Mouse (Mus musculus) kidney, postnatal 4 days (tissue): ENCODE measurements around the gene Rad9a.
A peak's percentile ranks its signal among the peaks of the same experiment; 100 is the strongest.

ENCODE experiments used
- DNase-seq, 2 experiments: peaks; one replicate each; pipeline ENCODE4 v3.0.0; 2021; ENCODE audit warnings: mixed read lengths in 2 of 2

The Rad9a gene

DNA sequence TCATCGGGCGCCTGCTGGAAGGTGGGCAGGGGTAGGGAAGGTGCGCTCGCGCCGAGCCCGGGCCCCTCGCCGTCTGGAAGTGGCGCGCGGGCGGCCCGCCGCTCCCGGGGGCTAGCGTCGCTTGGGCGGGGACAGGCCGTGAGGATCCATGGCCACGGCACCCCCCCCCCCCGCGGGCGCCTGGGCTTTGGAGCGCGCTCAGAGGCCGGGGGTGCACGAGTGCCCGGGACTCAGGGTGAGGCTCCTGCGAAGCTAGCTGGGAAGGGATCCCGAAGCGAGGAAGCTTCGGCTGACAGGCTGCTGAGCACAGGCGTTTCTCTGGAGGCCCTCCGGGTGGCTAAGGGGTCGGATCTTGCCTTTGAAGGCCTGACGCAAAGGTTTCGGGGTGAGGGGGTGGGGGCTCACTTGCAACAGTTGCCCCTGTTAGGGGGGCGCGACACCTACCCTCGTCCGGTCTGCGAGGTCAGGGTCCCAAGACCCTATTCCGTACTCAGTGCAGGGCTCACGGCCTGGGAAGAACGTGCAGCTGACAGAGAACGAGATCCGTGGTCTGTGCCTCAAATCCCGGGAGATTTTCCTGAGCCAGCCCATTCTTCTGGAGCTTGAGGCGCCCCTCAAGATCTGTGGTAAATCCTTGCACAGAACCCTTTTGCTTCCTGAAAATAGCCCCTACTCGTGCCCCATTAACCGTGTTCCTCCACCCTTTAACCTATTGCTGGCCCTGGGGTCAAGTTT lies 9.0 kb downstream of the Rad9a start:
- no peak for DNase-seq

DNA sequence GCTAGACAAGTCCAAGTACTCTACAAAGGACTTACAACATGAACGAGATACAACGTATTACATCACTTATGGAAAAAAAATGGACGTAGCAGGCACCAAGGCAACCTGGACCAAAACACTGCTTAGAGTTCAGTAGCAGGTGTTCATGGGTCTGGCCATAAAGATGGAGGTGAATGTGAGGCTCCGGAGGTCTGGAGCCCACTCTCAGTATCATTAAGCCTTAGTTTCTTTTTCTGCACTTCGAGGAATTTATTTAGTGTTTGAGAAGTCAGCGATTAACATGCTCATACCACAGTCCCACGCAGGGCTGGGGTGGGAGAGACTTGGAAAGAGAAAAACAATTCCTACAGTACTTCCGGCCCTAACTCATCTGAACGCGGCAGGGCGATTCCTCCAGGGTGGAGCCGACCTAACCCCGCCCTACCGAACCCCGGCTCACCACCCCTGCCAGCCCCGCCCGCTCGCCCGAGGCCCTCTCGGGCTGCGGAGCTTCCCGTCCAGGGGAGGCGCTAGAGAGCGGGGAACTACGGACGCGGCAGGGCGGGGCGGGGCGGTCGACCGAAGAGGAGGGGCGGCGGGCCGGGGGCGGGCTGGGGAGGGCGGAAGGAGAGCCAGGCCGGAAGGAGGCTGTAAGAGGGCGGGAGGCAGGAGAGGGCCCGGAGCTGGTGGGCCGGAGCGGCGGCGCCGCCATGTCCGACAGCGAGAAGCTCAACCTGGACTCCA lies 9.8 kb downstream of the Rad9a start, which contains the start of gene Ppp1ca:
Gene Ppp1ca (plus strand): TSS at position 538 of the 723 bp plus-strand sequence.
- DNase-seq: peak; percentile 99

DNA sequence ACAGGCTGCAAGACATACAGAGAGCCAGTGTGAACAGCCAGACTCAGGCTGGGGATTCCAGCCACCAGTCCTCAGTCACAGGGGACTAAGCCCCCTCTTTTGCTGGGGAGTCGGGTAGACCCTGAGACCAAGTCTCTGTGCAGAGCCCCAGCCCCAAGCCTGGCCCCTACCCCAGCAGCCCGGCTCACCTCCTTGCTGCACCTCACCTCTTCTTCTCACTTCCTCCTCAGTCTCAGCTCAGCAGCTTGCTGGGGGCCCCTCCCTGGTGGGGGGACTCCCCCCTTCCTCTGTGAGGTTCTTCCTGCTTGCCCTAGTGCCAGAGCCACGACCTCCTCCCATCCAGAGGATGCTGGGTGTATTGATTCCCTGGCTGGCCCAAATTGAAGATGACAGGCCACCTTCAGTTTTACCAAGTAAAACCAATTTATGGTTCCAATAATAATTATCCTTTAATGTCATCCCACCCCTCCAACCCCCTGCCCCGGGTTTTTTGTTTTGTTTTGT lies 10.6 kb downstream of the Rad9a start, which contains the start of gene Tbc1d10c:
Gene Tbc1d10c (minus strand): TSS at position 454 of the 504 bp plus-strand sequence.
- DNase-seq: peak in 1 of 2 experiments; percentile 60

DNA sequence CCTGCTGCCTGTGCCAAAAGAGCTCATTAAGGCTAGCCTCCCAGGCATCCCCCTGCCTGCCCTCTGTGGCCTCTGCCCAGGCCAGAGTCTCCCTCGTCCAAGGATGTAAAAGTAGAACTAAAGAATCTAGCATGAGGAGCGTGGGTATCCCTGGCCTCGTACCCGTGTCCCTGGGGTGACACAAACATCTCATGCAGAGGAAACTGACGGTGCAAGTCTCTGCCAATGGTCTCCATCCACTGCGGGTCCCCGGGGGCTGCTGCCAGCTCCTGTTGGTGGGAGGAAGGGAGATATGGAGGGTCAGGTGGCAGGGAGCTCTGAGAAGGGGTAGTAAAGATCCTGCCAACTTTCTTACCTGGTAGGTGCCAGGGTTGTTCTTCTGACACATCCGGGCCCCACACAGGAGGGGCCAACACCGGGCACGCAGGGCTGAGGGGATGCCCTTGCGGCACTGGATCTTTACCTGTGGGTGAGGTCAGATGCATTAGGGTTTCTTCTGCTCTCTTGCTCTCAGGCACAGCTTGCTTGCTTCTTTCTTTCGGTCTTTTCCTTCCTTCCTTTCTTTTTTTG lies 12.3 kb downstream of the Rad9a start:
- DNase-seq: no peak

DNA sequence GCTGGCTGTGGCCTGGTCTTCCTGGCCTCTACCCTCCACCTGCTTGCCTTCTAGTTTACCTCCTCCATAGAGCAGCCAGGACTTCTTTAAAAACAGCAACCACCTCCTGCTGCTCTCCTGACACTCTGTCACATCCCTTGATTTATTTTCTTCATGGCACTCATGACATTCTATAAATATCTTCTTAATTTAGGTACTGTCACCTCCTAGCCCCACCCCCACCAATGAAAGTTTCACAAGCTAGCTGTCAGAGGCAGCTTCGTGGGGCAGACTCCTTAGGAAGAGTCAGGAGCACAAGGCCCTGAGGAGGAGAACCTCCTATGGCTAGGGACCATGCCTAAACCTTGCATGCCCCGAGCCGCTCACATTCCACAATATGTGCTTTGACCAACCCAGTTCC lies 14.2 kb downstream of the Rad9a start:
- no peak for DNase-seq

DNA sequence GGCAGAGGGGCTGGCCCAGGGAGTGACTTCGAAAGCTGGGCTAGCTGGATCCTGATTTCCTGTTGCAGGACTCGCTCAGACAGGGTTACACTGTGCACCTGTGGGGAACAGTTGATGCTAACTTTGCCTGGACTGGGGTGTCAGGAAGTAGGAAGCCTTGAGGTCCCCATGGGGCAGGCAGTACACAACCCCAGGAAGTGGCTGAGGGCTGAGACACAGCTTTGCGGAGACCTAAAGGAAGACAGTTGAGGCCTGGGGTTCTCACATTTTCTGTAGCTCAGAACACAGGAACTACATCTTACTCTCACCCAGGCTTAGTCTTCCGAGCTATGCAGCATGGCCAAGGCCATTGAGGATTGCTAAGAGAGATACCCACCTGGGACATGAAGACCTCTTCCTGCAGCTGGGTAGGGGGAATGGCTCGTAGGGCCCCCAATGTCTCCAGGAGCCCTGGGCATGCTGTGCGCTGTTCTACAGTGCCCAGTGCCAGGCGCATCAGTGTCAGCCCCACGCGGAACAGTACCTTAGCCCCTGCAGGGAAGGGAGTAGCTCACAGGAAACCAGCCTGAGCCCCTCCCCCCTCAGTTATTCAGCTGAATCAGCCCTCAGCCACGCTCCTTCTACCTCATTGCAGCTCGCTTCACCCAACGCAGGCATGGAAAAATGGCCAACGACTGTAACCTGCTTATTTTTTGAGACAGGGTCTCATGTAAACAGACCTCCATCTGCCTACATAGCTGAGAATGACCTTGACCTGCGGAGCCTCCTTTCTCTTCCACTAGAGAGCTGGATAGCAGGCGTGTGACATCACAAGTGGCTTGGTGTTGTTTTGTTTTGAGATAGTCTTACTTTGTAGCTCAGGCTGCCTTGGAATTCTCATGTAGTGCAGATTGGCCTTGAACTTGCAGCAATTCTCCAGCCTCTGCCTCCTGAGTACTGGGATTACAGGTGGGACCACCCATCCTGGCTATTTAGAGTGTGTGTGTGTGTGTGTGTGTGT lies 16.2 kb downstream of the Rad9a start:
- peak; percentile 61 to 70 for DNase-seq

DNA sequence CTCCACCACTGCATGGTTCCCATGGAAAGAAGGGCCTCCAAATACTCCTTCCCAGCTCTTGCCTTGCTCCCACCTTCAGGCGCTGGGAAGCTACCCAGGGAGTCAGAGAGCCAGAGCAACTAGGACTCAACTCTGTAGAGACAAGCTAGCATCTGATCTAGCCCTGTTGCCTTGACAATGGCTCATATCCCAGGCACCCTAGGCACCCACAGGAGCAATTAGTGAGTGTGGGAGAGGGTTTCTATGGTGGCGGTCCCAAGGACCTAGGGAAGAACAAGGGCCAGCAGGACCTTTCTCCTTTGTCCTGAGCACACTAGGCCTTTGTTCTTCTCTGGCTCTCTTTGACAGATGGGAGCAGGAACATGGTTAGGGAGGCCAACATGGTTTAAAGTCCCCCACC lies 17.8 kb downstream of the Rad9a start:
- no peak for DNase-seq

DNA sequence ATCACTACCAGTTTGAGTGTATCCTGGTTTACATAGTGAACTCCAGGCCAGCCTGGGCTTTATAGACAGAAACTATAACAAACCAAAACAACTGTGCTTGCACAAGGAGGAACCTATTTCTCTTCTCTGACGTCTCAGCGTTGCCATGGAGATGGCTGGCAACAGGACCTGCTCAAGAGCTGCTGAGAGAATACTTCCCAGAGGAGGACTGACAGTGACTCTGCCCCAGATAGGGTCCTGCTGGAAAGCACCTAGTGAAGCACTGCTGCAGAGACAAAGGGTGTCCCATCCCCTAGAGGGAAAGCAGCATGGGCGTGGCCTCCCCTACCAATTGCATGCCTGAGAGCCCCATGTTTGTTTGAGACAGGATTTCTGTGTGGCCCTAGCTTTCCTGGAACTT lies 19.6 kb downstream of the Rad9a start:
- peak; percentile 63 to 73 for DNase-seq

DNA sequence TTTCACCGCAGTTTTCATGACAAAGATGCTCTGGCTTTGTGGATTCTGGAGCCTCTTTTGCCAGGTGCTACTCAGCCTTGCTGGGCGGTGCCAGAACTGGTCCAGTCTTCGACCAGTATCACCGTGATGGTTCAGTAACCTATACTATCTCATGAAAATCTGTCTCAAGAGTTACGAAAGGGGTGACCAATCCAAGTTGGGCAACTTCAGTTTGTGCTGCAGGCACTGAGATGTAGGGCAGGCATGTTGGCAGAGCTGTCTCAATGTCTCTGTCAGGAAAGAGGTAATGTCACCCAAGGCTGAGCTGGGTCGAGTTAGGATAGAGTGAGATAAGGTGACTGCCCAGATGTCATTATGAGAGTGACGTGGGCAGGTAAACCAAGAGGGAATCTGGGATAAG lies 21.1 kb downstream of the Rad9a start:
- DNase-seq: no peak

DNA sequence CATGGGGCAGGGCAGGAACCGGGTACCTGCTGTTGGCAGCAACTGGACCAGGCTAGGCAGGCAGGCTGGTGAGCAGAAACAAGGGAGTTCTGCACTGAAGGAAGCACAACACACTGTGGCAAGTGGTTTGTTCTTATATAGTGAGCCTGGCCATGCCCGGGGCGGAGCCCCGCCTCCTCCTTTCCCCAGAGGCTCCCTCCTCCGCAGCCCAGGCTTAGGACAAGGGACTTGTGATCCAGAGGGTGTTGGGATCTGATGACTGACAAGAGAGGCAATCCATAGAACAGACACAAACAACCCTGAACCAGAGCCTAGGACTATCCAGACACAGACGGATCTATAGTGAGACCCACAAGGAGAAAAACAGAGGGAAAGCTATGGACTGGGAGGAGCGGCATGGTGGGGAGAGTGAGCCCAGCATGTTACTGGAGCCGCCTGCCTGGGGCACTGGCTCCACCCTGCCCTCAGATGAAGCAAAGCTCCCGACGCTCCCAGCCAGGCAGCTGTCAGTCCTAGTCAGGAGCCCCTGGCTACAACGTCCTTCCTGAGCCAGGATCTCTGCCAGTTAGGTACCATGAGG lies 26.0 kb downstream of the Rad9a start, which contains the start of gene Carns1:
Gene Carns1 (minus strand): TSS at position 112 of the 580 bp plus-strand sequence.
- DNase-seq: peak; percentile 69 to 78

DNA sequence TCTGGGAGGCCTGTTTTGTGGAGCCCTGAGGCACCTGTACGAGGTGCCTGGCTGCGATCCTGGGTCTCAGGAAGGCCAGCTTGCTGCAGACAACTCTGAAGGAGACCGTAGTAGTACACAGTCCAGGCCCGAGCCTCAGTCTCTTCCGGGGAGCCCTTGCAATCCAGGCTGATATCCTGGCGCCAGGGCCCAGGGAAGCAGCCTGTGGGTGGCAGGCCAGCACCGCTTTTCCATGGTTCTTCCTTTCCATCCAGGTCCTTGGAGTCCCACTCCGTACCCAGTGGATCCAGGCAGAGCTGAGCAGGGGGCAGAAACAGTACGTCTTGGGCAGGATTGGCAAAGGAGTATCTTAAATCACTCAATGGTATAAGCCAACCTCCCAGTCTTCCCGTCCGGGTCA lies 28.5 kb downstream of the Rad9a start:
- no peak for DNase-seq

DNA sequence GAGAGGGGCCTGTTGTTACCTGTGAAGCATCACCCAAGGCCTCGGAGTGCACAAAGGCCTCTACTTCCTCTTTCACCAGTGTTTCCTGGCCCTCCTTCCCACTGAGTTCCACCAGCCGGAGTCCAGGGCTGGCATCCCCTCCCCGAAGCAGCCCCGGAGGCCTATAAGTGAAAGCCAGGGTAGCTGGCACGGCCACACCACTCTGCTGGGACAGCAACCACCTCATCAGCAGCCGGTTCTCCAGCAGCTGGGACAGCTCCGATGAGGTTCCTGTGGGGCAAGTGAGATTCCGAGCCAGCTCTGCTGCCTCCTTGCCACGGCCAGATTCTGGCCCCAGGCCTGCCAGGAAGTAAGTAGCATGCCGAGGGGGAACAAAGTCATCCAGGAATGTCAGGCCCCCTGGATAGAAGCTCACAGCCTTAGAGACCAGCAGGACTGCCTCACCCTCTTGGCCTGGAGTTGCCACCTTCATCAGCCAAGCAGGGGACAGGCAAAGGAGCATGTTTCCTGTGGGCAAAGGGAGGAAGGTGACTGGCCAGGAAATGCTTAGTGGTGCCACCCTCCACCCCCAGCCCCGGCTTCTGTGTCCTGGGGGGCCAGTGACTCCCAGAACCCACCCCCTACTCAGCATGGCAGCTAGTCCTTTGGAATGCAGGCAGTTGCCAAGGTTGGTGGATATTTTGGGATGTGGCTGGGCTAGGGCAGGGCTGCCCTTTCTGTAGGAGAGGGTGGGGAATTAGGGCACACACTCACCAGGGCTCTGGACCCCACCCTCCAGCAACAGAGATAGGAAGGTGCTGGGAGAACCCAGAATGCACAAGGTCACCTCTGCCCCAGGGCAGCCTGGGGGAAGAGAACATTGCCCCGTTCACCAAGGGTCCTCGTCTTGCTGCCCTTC lies 29.8 kb downstream of the Rad9a start:
- DNase-seq: no peak

DNA sequence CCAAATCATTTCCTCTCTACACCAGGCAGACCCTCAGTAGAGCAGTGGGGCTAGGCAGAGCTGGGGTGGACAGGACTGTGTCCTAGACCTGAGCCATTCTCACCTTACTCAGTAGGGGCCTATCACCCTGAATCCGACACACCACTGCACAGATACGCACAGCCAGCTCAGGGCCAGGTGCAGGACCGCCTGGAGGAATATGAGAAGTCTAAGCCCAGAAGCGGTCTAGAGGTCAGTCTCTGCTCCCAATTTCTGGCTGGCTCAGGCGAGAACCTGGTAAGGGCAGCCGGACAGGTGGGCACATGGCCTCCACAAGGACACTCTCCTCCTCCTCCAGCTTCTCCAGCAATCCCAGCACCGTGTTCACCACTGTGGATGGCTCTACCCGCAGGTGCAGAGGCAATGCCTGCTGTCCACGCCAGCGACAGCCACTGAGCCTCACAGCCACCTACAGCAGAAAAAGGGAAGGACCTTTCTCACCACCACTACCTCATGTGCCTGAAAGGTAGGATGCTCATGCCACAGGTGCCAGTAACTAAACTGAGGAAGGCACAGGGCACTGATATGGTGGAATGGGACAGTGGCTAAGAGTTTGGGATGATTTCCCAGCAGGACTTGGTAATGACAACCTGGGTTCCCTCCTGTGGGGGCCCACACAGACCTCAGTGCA lies 30.6 kb downstream of the Rad9a start:
- DNase-seq: no peak

DNA sequence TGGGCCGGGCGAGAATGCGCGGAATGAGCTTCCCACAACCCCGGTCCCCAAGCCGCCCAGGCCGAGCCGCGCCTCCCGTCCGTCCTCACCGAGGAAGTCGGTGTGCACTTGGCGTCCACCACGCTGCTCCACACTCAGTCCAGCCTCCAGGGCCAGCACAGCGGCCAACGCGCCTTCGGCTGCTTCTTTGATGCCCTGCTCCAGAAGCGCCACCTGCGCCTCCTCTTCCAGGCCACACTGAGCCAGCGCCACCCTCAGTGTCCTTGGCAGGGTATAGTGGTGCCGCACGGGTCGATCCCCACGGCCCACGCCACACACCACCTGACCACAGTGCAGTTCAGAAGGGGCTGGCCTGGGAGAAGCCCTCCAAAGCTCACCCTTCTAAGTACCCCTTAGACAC lies 31.7 kb downstream of the Rad9a start:
- no peak for DNase-seq

DNA sequence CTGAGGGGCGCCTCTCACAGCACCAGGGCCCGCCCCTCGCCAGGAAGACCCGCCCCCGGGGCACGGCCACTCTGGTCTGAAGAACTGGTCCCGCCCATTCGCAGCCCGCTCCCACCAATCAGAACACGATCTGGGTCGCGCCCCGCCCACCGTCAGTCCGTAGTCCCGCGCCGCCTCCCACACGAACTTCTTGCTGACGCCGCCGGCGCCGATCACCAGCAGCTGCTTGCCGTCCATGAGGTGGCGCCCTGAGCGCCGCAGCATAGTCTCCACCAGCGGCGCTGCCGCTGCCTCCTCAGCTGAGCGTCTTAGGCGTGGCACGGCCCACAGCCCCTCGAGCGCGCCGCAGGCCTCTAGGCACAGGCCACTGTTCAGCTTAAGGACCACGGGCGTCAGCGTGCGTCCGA lies 32.1 kb downstream of the Rad9a start:
- DNase-seq: peak; percentile 100

DNA sequence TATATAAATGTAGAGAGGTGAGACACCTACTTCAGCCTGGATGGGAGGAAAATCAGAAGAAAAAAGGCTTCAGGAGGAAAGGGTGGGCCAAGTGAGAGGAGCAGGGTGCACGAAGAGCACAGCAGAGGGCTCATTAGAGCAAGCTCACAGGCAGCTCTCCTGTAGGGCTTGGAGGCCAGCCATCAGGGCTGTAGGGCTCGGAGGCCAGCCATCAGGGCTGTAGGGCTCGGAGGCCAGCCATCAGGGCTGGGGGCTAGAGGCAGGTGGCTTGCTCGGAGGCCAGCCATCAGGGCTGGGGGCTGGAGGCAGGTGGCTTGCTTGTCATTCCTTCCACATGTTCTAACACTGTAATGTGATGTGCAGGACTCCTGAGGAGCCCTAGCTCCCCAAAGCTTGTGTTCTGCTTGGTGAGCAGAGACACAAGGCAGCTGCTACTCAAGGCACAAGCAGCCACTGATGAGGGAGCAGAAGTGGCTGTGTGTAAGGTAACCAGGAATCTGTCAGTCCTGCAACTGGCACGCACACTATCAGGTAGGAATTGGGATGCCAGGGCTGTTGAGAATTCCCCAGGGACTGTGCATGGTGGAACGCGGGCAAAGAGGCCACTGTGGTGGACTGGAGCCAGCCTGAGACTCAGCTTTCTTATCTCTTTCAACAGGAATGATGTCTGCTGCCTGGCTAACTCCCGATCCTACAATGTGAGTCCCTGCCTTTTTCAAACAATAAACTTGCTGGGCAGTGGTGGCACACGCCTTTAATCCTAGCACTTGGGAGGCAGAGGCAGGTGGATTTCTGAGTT lies 34.6 kb downstream of the Rad9a start:
- no peak for DNase-seq

DNA sequence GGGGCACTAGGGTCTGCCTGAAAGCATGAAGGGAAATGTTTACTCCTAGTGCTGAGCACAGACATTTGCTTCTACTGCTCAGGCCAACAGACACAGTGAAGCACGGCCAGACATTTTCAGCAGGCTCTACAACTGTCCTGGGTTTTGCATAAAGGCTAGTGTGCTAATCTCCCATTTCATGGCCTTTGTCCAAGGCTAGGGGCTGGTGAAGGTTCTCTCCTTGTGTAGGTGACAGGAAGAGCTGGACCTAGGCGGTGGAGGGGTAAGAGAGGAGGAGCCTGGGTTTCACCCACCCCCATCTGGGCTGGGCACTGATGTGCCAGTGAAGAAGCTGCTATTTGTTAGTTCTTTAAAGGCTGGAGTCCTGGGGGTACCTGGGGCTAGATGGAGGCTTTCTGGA lies 36.7 kb downstream of the Rad9a start:
- DNase-seq: no peak

DNA sequence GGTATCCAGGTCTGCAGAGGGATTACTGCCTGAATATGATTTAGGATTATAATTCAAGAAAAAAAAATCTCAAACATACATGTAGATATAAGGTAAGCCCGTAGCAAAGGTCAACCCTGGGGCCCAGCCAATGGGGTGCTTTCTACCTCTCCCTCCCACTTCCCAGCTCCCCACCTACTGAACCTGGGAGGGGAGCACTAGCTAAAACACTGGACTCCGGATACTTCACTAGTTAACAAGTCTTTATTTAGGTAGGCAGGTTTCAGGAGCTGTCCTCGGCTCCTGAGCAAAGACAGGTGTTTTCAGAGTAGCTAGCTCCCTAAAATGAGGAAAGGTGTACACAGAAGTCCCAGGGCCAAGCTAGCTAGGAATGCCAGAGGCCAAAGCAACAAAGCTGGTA lies 37.4 kb downstream of the Rad9a start:
- no peak for DNase-seq

DNA sequence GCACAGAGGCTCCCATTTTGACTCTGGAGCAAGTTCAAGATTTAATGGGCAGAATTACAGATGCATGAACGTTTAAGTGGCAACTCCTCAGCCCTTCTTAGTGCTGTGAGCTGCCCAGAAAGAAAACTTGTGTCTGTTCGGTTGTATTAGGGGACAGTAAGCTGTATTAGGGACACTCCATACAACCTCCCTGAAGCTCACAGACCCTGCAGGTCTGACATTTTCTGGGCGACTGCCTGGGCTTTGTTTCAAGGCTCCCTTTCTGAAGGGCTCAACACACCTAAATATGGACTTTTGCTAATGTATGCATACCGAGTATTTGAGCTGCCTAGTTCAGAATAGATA lies 37.9 kb downstream of the Rad9a start:
- DNase-seq: no peak
